Mouse (Mus musculus) testis, adult 2 months (tissue): ENCODE measurements around the gene Zmat5.

Experiments used
- CTCF ChIP-seq: fragments of 200-500 bp; IDR thresholded peaks from 2 replicates; pipeline ENCODE4 v1.5.1; 2012; ENCODE audit warnings: low read depth, mild to moderate bottlenecking, inconsistent platforms, low read length, moderate library complexity; ENCODE audit not compliant: control insufficient read depth, insufficient read depth, insufficient replicate concordance
- POLR2A ChIP-seq: fragments of 200-500 bp; IDR thresholded peaks from 2 replicates; pipeline ENCODE4 v1.6.1; 2012; ENCODE audit warnings: low read depth, mild to moderate bottlenecking, inconsistent platforms, low read length, moderate library complexity; ENCODE audit not compliant: control insufficient read depth

- TF ChIP-seq CTCF (no peak), POLR2A (no peak)
Observed at GRCm38 (mm10) chr11:4730096-4730495, 25.6 kb downstream of the Zmat5 start.
